Mouse (Mus musculus): Measurements from ENCODE around the gene Hsp90ab1.

Gene Hsp90ab1

GRCm38 (mm10) chr17:45573087-45573779 lies at the start of gene Hsp90ab1:
Hsp90ab1 (minus strand) TSS chr17:45573271.
- peak; percentile 97 to 99 for DNase-seq

DNA sequence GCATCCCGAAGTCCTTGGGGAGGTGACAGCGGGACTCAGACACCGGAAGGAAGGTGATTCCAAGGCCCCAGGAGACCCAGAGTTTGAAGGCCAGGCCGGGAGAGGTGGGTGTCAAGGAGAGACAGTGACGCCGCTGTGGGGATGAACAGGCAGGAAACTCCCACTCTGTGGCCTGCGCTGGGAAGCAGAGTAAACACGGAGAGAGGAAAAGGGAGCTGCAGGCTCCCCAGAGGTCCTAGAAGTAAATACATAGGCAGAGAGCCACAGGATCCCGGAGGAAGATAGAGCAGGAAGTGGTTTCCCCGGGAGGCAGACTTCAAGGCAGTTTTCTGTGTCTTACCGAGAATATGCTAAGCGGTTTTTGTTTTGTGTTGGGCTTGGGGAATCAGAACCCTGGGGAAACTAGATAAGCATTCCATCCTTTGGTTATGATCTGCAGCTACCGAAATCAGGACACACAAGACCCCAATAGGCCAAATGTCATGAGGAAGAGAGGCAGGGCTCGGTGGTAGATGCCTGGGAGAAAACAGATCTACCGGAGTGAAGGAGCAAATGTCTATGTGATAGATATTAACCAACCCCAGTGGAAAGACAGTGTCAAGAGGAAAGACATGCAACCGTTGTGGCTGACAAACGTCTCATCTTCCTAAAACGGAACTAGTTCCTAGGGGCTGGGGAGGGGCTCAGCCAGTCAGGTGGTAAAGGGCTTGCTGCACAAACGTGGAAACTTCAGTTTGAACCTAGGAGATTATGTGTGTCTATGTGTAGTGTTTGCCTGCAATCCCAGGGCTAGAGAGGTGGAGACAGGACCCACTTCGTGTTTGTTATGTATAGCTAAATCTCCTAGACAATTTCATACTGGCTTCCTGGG lies 46.5 kb upstream of the Hsp90ab1 start:
- no peak for DNase-seq

DNA sequence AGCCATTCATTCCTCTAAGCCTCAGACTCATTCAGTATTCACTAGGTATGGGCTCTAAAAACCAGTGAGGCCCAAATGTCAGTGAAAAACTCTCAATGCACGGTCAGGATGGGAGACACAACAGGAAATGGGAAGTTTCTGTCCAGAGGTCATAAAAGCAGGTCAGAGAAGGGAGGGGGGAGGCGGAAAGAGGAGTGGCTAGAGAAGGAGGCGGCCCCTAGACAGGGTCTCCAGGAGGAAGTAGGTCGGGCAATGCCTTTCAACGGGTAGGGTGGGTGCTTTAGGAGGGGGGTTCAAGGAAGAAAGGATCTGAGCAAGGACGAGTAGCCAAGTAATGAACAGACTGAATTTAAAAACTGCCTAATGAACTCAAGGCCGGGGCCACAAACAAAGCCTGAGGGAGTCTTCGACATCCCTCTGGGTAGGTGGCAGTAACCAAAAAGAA lies 45.9 kb upstream of the Hsp90ab1 start:
- no peak for DNase-seq

DNA sequence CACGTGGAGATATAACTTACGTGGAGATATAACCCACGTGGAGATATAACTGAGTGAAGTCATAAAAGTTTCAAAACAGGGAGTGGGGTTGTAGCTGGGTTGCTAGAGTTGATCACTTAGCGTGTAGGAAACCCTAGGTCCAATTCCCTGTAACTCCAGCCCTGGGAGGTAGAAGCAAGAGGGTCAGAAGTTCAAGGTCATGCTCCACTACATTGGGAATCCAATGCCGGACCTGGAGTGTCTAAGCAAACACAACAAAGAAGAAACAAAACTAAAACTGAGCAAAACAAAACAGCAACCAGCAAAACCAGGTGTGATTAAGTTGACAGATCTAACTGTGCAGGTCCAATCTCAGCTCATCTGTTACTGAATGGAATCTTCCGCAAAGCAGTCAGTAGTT lies 44.6 kb upstream of the Hsp90ab1 start:
- no peak for DNase-seq

DNA sequence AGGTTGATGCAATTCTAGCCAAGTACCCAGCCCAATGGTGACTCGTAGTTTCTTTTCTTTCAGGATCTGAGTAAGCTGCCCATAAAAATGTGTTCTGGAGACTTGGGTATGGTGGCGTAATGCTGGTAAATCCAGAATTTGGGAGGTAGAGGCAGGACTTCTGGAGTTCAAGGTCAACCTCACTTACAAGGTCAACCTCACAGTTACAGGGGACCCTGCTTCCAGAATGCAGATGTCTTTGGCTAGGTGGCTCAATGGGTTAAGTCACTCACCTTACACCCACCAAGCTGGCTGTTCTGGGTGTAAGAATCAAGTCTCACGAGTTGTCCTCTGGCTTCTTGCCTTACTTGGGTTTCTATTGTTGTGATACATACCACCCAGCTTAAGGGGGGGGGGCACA lies 43.6 kb upstream of the Hsp90ab1 start:
- no peak for DNase-seq

DNA sequence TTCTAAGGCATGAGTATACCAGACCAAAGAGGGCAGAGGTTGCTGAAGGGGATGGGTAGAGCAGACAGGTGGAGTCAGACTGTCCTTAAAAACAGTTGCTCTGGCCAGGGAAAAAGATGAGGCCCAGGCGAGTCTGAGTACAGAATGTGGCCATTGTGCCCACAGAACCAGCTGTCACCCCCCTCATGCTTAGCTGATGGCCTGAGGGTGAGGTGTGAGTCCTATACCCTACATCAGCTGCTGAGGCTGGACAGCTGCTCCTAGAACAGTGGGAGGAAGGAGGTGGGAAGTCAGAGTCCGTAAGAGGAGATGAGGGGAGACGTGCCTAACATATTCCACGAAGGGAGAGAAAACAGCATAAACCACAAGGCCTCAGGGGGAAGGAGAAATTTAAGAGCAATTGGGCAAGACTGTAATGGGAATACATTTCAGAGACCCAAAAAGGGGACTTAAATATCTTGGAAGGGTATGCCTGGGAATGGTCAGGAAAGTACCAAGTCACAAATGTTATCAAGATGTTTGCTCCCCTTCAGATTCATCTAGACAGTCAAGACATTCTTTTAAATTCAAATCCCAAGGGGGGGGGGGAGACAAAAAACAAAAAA lies 43.1 kb upstream of the Hsp90ab1 start:
- DNase-seq, result no peak

DNA sequence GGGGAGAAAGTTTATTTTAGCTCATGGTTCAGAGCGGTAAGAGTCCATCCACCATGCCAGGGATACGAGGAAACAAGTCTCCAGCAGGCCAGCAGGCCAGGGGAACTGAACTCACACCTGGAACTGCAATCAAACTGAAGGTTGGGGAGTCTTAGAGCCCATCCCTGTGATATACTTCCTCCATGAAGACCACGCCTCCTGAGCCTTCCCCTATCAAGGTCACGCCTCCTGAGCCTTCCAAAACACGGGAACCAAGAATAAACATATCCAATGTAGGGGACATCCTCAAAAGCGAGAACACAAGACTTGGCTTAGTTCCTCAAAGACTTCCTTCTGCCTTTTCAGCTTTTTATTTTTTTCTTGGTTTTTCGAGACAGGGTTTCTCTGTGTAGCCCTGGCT lies 39.9 kb upstream of the Hsp90ab1 start:
- no peak for DNase-seq

GRCm38 (mm10) chr17:45612008-45612407 lies 38.9 kb upstream of the Hsp90ab1 start:
- DNase-seq, result no peak

- no peak for DNase-seq
These were observed 37.2 kb upstream of the Hsp90ab1 start for GRCm38 (mm10) chr17:45610144-45610866.

DNA sequence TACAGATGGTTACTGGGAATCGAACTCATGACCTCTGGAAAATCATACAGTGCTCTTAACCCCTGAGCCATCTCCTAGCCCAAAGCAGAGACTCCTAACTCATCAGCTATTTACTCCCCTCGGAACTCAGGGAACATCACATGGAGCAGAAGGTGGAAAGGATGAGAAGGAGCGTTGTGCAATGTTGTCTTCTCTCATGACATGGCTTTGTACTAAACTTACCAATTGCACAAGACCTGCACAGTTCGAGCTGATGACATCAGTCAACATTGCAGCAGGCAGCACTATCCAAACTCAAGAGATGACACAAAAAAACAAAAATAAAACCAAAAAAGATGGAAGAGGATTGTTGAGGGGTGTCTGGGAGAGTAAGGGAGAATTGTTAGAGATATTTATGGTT lies 35.3 kb upstream of the Hsp90ab1 start:
- no peak for DNase-seq

DNA sequence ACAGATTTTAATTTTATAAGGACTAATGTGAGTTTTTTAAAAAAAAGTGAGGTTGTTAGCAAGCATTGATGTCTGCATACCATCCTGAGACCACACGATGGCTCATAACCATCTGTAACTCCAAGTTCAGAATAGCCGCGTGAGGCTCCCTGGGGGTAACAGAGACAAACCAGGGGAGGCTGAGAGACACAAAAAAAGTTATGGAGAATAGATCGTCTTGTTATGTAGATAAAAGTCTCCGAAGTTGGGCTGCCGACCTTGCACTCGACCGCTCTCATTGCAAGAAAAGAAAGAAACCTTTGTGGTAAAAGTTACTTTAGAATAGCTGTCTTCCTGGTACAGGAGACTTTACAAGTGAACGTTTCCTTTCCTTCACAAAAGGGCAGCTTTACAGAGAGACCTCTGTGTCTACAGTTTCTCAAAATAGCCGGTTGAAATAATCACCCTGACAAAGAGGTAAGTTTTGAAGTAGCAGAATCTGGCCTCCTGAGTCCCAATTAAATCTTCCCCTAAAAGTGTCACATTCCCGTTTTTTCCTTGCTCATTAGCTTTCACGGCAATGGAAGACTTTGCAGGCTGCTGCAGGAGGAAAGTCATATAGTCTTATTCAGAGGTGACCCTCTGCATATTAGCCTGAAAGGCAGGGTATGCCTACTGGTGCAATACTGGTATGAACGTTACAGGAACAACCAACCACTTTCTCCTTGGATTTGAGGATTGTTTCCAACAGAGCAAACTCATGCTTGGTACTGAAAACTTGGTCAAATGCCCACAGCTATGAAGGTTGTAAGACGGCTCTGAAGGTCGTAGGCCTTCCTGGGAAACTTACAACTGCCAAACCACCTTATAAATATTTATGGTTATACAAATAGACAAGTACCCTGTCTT lies 34.2 kb upstream of the Hsp90ab1 start:
- no peak for DNase-seq

DNA sequence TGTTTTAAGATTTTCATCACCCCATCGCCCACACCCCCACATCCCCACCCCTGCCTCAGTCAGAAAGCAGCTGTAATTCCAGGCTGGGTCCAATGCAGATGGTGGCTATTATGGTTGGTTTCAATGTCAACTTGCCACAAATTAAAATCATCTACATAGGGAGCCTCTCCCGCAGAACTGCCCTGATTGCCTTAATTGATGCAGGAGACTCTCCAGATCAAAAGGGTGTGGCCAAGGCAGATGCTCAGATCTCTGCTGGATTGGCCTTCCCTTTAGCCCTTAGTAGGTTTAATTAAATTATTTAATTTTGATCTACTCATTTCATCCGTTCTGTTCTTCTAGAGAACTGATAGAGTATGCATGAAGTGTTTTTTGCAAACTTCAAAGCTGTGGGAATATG lies 29.9 kb upstream of the Hsp90ab1 start:
- DNase-seq, result no peak

DNA sequence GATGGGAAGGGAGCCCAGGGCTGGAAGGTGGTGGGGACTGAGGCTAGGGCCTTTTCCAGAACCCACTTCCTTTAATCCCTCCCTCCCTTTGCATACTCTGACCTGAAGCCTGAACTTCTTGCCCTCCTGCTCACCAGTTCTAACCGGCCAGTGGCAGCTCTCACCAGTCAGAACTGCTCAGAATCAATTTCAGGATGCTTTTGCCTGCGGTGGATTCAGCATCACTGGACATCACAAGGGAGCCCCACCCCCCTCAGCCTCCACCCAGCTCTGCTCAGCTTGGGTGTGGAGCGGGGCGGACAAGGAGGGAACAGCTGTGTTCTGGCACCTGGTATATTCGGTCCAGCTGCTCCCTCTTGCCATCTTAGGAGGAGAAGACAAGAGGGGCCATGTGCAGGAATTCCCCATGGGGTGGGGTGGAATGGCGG lies 28.8 kb upstream of the Hsp90ab1 start, which contains the start of gene Mymx:
Mymx (minus strand) TSS at position 226 of the 428 bp plus-strand sequence.
- no peak for DNase-seq

DNA sequence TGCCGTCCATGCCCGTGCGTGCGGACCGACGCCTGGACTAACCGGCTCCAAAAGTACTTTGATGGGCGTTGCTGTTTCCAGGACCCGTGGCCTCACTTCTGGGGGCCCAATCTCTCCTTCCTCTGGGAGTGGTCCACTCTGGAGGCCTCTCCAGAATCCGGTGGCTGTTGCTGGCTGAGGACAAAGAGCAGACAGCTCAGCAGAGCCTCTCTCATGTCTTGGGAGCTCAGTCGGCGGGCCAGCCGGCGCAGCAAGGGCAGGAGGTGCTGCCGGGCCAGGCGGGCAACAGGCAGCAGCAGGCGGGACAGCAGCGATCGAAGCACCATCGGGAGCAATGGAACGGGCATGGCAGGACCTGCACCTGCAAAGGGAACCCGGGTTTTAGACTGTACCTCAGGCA lies 28.3 kb upstream of the Hsp90ab1 start:
- DNase-seq, result no peak

DNA sequence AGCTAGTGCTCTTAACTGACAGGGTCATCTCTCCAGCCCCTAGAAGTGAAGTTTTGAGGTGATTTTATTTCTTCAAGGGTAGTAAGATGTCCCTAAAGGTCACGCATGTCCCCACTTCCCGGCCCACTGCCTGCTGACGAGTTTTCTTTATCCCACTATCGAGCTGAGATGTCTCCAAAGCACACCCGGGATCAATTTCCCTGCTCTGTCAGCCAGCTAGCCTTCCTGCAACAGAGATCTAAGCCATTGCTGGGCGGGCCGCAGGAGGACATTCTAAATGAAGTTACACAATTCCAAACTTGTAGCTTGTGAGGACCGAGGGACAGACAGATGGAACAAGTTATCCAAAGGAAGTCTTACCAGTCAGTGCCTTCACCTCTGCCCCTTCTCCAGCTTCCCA lies 27.2 kb upstream of the Hsp90ab1 start:
- DNase-seq, result no peak

GRCm38 (mm10) chr17:45599446-45600242 lies 26.6 kb upstream of the Hsp90ab1 start, which contains the start of gene Slc29a1:
Slc29a1 (minus strand) TSS chr17:45599606.
- DNase-seq, result peak; percentile 27 to 34

- DNase-seq, result no peak
These were observed 25.8 kb upstream of the Hsp90ab1 start for GRCm38 (mm10) chr17:45598891-45599290.

GRCm38 (mm10) chr17:45598376-45598775 lies 25.3 kb upstream of the Hsp90ab1 start:
- peak in 1 of 2 experiments; percentile 10 for DNase-seq

DNA sequence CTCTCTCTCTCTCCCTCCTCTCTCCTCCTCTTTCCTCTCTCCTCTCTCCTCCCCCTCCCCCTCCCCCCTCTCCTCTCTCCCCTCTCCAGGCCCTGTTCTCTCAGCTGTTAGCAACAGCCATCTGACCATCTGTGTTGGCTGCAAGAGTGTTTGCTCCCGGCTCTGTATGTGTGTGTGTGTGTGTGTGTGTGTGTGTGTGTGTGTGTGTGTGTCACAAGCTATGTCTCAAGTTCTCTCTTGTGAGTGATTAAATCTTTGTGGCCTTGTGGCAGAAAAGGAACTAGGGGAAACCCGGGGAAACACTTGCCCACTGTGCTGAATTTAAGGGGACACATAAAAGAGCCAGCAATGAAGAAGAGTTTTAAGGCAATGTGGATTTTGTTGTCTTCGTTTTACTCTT lies 24.7 kb upstream of the Hsp90ab1 start:
- peak; percentile 22 to 31 for DNase-seq

GRCm38 (mm10) chr17:45596631-45597396 lies 23.7 kb upstream of the Hsp90ab1 start:
- DNase-seq, result peak; percentile 70 to 71
